Mouse (Mus musculus): Measurements from ENCODE around the gene Akap9.
"Not testable (repeated sequence)": the region's sequence is repeated elsewhere in the genome, so short reads cannot be mapped to it uniquely, and the experiment has no call there.

Akap9 gene

GRCm38 (mm10) chr5:3927801-3928689 lies at the start of gene Akap9:
Gene Akap9 (plus strand): TSS chr5:3928054.
- DNase-seq, result peak; percentile 75

GRCm38 (mm10) chr5:3886862-3887261 lies 41.0 kb upstream of the Akap9 start:
- not testable (repeated sequence) for DNase-seq

DNA sequence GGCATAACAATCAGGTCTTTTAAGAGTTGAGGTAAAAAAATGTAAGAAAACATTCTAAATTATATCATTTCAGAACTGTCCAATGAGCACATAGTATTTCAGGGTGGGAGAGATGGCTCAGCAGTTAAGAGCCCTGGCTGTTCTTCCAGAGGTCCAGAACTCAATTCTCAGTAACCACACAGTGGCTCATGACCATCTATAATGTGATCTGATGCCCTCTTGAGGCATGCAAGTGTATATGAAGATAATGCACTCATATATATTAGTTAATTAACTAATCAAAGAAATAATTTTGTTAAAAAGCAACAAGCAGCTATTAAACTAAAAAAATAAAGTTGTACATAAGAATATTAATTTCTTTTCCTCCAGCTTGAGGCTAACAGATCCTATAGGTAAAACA lies 38.7 kb upstream of the Akap9 start:
- DNase-seq, result no peak

GRCm38 (mm10) chr5:3893459-3894293 lies 34.2 kb upstream of the Akap9 start, which contains the start of gene Mterf1a:
Gene Mterf1a (minus strand): TSS chr5:3893933.
- DNase-seq, result peak; percentile 15

GRCm38 (mm10) chr5:3894294-3894619 lies 33.6 kb upstream of the Akap9 start:
- DNase-seq, result not testable (repeated sequence)

DNA sequence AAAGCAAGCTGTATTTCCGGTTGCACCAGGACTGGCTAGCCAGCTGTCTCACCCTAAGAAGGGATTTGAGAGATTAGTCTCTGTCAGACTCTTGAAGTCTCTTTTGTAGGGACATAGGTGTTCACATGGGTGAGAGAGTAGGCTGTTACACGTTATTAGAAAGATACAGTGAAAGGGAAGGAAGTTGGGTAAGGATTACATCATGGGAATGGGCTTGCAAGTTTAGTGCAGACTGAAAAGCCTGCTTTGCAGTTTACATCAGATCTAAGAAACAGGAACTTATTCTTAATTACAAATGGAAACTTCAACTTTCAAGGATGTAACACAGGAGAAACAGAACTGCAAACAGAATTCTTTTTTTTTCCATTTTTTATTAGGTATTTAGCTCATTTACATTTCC lies 22.4 kb upstream of the Akap9 start:
- no peak for DNase-seq

- DNase-seq, result no peak
These were observed 5.5 kb upstream of the Akap9 start for GRCm38 (mm10) chr5:3922350-3922749.

GRCm38 (mm10) chr5:3926666-3927065 lies 1.2 kb upstream of the Akap9 start:
- DNase-seq, result no peak

GRCm38 (mm10) chr5:3928690-3929046 lies 814 bp downstream of the Akap9 start:
- no peak for DNase-seq

DNA sequence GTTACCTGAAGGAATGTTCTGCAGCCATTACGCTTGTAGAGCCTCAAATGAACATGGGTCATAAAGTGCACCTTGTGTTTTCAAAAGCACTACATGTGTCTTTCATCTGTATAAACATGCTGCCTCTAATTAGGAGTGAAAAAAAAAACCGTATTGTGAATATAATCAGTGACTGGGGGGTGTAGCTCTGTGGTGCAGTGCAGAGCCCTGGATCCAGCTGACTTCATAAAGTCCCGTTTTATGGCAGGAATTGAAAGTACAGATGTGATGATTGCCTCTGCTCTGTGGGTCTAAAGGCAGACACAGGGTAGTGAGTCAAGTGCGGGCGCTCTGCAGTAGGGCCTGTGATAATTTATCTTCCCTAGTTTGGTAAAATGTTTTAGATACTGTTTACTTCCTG lies 2.9 kb downstream of the Akap9 start:
- DNase-seq, result no peak

GRCm38 (mm10) chr5:3931636-3932035 lies 3.8 kb downstream of the Akap9 start:
- no peak for DNase-seq

DNA sequence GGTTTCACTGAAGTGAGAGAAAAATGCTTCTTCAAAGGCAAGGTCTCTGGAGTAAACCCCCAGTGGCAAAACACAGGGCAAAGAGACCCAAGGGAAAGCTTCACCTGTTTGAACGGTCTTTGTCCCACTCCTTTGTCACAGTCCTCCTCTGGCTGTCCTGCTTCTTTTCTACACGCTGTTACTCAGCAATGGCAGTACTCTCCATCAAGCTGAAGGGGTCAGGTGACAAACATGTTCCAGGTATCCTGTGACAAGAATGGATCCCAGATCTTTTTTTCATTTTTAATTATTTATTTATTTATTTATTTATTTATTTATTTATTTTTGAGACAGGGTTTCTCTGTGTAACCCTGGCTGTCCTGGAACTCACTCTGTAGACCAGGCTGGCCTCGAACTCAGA lies 5.7 kb downstream of the Akap9 start:
- DNase-seq, result no peak

- DNase-seq, result no peak
These were observed 7.4 kb downstream of the Akap9 start for GRCm38 (mm10) chr5:3935266-3935665.

DNA sequence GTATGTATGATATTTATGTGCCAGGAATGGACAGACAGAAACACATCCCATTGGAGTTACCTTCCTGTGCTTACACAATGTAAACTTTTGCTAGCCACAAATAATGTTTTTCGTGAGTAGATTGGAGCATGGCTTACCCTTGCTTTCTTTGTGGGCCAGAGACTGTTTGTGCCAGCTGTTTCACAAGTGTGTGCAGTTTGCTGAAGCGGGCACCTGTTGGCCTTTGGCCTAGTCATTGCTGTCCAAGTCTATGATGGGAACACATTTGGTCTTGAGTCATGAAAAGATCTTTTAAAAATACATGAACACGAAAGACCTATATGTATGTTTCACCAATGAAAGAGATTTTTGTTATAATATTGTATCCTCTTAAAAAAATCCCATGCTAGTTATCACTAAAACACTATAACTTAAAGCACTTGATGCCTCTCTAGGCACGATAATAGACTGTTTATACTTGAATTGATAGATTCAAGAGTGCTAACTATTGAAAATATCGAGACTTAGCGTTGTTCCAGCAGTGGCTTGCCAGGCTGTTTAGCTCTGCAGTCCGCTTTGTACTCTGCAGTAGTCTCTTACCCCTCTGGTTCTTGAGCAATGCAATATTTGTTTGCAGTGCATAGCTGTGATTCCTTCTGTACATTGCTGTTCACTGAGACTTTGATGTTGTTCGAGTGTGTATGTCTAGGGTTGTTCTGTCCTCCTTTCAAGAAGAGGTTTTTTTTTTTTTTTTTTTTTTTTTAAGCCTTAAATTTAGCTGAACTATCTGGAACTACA lies 8.1 kb downstream of the Akap9 start:
- no peak for DNase-seq

DNA sequence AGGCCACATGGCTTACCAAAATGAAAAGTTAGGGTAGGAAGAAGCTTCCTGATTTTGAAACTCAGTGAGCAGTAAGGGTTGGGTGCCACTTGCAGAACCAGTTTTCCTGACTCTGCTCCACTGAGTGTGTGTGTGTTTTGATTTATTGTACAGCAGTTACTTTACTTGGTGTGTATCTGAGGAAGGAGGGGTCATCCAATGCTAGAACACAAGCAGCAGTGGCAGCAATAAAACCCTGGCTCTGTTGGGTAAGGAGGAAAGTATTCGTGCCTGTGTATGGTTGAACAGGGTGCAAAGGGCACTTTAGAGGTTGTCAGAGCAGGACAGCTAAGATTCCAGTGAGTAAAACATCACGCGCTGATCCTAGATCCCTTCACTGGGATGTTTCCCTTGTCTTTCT lies 11.1 kb downstream of the Akap9 start:
- DNase-seq, result no peak

DNA sequence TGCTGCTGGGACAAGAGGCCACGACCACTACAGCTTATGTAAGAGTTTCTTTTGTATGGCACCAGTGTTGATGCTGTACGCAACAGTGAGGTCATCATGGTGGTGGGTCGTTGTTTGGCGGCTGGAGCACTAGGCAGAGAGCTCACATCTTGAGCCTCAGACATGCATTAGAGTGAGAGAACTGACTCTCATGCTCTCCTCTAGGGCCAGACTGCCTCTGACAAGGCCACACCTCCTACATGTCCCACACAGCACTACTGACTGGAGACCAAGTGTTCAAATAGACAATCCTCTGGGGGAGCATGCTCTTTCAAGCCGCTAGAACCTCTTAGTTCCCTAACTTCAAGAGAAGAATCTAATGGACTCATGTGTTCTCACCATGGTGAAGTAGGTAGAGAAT lies 11.5 kb downstream of the Akap9 start:
- DNase-seq, result no peak

DNA sequence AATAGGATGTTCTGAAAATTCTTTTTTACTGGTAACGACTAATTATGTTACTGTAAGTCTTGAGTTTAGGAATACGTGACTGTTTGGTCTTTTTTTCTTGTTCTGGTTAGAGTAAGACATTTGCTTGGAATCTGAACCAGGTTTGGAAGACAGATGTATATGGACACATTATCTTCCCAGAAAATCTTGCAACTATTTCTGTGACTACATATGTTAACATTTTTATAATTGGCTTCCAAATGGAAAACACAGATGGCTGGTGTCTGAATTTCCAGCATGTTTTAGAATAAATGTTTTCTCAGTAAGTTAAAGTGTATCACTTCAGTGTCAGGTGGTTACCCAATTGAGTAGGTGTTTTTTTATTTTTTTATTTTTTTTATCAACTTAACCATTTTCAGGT lies 13.4 kb downstream of the Akap9 start:
- no peak for DNase-seq

- DNase-seq, result not testable (repeated sequence)
These were observed 15.3 kb downstream of the Akap9 start for GRCm38 (mm10) chr5:3943169-3943568.

DNA sequence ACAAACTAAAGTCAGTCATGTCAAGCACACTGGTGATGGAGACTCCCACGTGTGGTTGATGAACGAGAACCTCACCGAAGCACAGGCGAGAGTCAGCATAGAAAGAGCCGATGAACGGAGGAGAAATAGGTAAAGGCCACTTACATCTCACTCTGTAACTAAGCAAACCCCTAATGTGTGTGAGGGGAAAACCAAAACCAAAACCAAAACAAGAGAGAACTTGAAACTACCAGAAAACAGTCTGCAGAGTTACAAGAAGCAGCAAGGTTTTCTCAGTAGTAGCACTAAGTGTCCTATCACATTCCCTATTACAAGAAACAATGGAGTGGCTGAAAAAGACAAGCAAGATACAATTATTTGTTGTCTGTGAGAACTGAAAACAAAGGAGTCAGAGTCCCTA lies 24.6 kb downstream of the Akap9 start:
- no peak for DNase-seq

- no peak for DNase-seq
These were observed 26.7 kb downstream of the Akap9 start for GRCm38 (mm10) chr5:3954541-3954940.

DNA sequence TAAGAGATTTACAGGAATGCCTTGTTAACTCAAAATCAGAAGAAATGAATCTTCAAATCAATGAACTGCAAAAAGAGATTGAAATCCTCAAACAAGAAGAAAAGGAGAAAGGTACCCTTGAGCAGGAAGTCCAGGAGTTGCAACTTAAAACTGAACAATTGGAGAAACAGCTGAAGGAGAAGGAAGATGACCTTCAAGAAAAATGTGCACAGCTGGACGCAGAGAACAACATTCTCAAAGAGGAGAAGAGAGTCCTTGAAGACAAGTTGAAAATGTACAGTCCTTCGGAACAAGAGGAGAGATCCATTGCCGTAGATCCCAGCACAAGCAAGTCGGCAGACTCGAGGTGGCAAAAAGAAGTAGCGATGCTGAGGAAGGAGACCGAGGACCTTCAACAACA lies 33.4 kb downstream of the Akap9 start:
- DNase-seq, result no peak

DNA sequence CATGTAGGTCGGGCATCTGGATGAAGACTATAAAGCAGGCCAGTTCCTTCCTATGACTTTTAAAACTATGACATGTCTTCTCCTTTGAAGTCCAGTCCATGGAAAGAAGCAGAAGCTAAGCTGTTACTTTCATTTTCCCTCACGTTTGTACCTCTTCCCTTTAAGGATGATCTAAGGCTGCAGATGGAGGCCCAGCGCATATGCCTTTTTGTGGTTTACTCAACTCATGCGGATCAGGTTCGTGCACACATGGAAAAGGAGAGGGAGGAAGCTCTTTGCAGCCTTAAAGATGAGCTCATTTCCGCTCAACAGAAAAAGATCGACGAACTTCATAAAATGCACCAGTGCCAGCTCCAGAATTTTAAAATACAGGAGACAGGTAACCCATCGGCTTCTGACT lies 40.6 kb downstream of the Akap9 start:
- DNase-seq, result no peak

- no peak for DNase-seq
These were observed 41.3 kb downstream of the Akap9 start for GRCm38 (mm10) chr5:3969114-3969513.
